Mouse (Mus musculus): ENCODE measurements around the gene Cish.

Gene Cish

GRCm38 (mm10) chr9:107349321-107349720, 53.5 kb downstream of the Cish start:
- DNase-seq (ENCODE audit: low spot score in 2 of 2), result no peak

Measured in spleen, postnatal 14 days (tissue).